In the genomic region with DNA sequence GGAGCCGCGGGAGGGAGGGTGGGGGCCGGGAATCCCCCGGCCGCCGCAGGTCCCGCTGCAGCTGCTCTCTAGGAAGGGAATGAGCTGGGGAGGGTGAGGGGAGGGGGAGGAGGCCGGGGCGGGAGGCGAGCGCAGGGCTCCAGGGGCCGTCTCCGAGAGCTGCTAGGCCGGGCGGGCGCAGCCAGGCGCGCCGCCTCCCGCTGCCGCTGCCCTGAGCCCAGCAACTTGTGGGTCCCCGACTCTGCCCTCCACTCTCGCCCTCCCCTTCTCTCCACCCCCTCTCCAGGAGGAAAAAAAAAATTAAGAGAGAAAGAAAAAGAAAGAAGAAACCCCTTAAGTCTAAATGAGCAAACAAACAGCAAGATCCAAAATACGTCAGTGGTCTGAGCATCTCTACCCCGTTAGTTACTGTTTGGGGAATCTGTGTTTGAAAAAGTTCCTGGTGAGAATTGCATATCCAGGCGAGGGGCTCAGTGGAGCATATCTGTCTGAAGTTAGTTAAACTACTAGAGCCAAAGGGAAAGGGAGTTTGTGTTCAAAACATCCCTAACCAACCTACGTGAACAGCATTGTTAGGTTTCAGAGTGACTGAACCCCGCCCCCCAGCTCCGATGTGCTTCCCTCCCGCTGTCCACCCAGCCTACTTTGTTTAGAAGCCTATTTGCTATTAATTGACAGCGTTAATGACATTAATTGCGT, we compare ENCODE assay signal across 8 mouse cellular contexts. TPM values are rescaled to one million over a fixed set of nuclear protein-coding genes. Genes with fewer than 3 reads are reported as not detected.
DNase-seq lines count a peak whose midpoint lies in the region; ATAC-seq and TF ChIP-seq lines count a peak whose summit lies in the region.

No protein-coding gene starts in this region.

- peak overlapping the region; percentile 94; the same call in 1 of the 2 replicates for H3K27ac ChIP-seq in embryonic facial prominence, embryonic 14.5 days (replicated peaks; ENCODE audit: low read depth, low read length)
- peak overlapping the region; percentile 92 for H3K27ac ChIP-seq in hindbrain, embryonic 15.5 days (replicated peaks)
- H3K27ac ChIP-seq in limb, embryonic 14.5 days (replicated peaks; ENCODE audit: low read depth, low read length), result peak overlapping the region; percentile 98

- H3K36me3 ChIP-seq in embryonic facial prominence, embryonic 14.5 days (ENCODE audit: control insufficient read depth, insufficient read depth, low read length), result no peaks in the 10 kb centered on the region
- no peaks in the 10 kb centered on the region for H3K36me3 ChIP-seq in hindbrain, embryonic 15.5 days
- no peaks in the 10 kb centered on the region for H3K36me3 ChIP-seq in limb, embryonic 14.5 days (ENCODE audit: control insufficient read depth, insufficient read depth, low read length)

- H3K9ac ChIP-seq in embryonic facial prominence, embryonic 14.5 days (ENCODE audit: low read depth, low read length), result peak overlapping the region; percentile 92
- peak overlapping the region; percentile 93 for H3K9ac ChIP-seq in hindbrain, embryonic 15.5 days
- H3K9ac ChIP-seq in limb, embryonic 14.5 days (ENCODE audit: low read depth, low read length, severe bottlenecking), result peak overlapping the region; percentile 98

- no peak for TF ChIP-seq POLR2A in limb, embryonic 14.5 days (IDR thresholded peaks at IDR 0.05; ENCODE audit: borderline replicate concordance, extremely low read depth, insufficient read depth, insufficient read length)

- DNase-seq in cerebellum, adult 11 months, result peak; percentile 12
- peak; percentile 67 for DNase-seq in NIH3T3 (ENCODE audit: low read depth)
- peak; percentile 83 for DNase-seq in embryonic facial prominence, embryonic 14.5 days (ENCODE audit: low spot score)
- DNase-seq in limb, embryonic 14.5 days (ENCODE audit: low spot score), result peak; percentile 69
- DNase-seq in retina, embryonic 14.5 days (ENCODE audit: low spot score), result peak; percentile 82

- WGBS in embryonic facial prominence, embryonic 14.5 days, result under 1% methylated on average over 17 of the region's 32 CpGs
- WGBS in hindbrain, embryonic 15.5 days, result under 1% methylated on average over 27 of the region's 32 CpGs
- 1% methylated on average over 29 of the region's 32 CpGs for WGBS in limb, embryonic 14.5 days

- peak overlapping the region; percentile 88 for H3K4me2 ChIP-seq in embryonic facial prominence, embryonic 14.5 days (ENCODE audit: low read depth, low read length)
- H3K4me2 ChIP-seq in hindbrain, embryonic 15.5 days, result peak overlapping the region; percentile 80
- peak overlapping the region; percentile 71 for H3K4me2 ChIP-seq in limb, embryonic 14.5 days (replicated peaks; ENCODE audit: low read depth, low read length, severe bottlenecking)

- H3K27me3 ChIP-seq in embryonic facial prominence, embryonic 14.5 days (replicated peaks; ENCODE audit: control insufficient read depth, insufficient read depth, low read length), result peaks cover 53% of the 10 kb centered on the region
- H3K27me3 ChIP-seq in hindbrain, embryonic 15.5 days, result no peaks in the 10 kb centered on the region
- H3K27me3 ChIP-seq in limb, embryonic 14.5 days (ENCODE audit: control insufficient read depth, insufficient read depth, low read length), result peaks cover 16% of the 10 kb centered on the region

- peak overlapping the region; percentile 80 for H3K4me3 ChIP-seq in embryonic facial prominence, embryonic 14.5 days (ENCODE audit: low read depth, low read length)
- H3K4me3 ChIP-seq in hindbrain, embryonic 15.5 days, result peak overlapping the region; percentile 75
- H3K4me3 ChIP-seq in limb, embryonic 14.5 days (replicated peaks; ENCODE audit: low read length), result peak overlapping the region; percentile 72

- ATAC-seq in cerebellum, adult (ENCODE audit: insufficient number of reproducible peaks, low FRiP score, low TSS enrichment), result no peak
- peak; percentile 76 for ATAC-seq in embryonic facial prominence, embryonic 14.5 days (ENCODE audit: low read depth)
- peak; percentile 50; the same call in 1 of the 2 replicates for ATAC-seq in hindbrain, embryonic 15.5 days (ENCODE audit: low FRiP score, low read depth)
- peak; percentile 58 for ATAC-seq in limb, embryonic 14.5 days (ENCODE audit: low FRiP score, low read depth)
- ATAC-seq in activated CD4-positive, CD25-positive, alpha-beta regulatory T cell, adult 4 months, result no peak

- H3K4me1 ChIP-seq in embryonic facial prominence, embryonic 14.5 days (ENCODE audit: control insufficient read depth, insufficient read depth, low read length), result peaks cover 5% of the 10 kb centered on the region; the same call in 1 of the 2 replicates
- peaks cover 34% of the 10 kb centered on the region for H3K4me1 ChIP-seq in hindbrain, embryonic 15.5 days (replicated peaks)
- H3K4me1 ChIP-seq in limb, embryonic 14.5 days (ENCODE audit: control insufficient read depth, insufficient read depth, low read length), result peaks cover 18% of the 10 kb centered on the region; the same call in 1 of the 2 replicates

- H3K9me3 ChIP-seq in embryonic facial prominence, embryonic 14.5 days (ENCODE audit: control insufficient read depth, low read length), result no peaks in the 10 kb centered on the region
- H3K9me3 ChIP-seq in hindbrain, embryonic 15.5 days, result no peaks in the 10 kb centered on the region
- H3K9me3 ChIP-seq in limb, embryonic 14.5 days (ENCODE audit: control insufficient read depth, low read length), result no peaks in the 10 kb centered on the region

RNA-seq across cellular contexts. Expression of gene Npas3, which starts 5.1 kb away (rescaled TPM):
- polyA plus RNA-seq in embryonic facial prominence, embryonic 14.5 days (2014; fragmentation: Nextera tagmentation; extraction: Ambion mirVana), result 4.4 and 4.7 TPM in 2 replicates
- polyA plus RNA-seq in hindbrain, embryonic 15.5 days (2015; fragmentation: Nextera tagmentation; extraction: Ambion mirVana), result 24.9 and 27.1 TPM in 2 replicates
- polyA plus RNA-seq in limb, embryonic 14.5 days (2012; rRNA removed), result 5.3 and 6.4 TPM in 2 replicates
- polyA plus RNA-seq in limb, embryonic 14.5 days (2014; fragmentation: Nextera tagmentation; extraction: Ambion mirVana), result 5.9 and 9.1 TPM in 2 replicates
- under 1 TPM in 1 of 2 experiments, not detected in 1; 0.05 TPM for polyA plus RNA-seq in activated CD4-positive, CD25-positive, alpha-beta regulatory T cell, adult 4 months (2017; shearing (Covaris generic))

Comparison
In these comparisons a context has a peak if more than half of its experiments do, and no peak if none do; other contexts are left out.
1. DNase-seq: peak in every context shown above with its lines; median percentile 83 in embryonic facial prominence, embryonic 14.5 days; 82 in retina, embryonic 14.5 days; 69 in limb, embryonic 14.5 days; 67 in NIH3T3; 12 in cerebellum, adult 11 months.
2. ATAC-seq: peak in embryonic facial prominence, embryonic 14.5 days (single experiment), hindbrain, embryonic 15.5 days (single experiment) and limb, embryonic 14.5 days (single experiment); none in cerebellum, adult (single experiment) and activated CD4-positive, CD25-positive, alpha-beta regulatory T cell, adult 4 months (single experiment).
3. Peak in every context shown above with its lines, with median percentiles within 50 percentile points of each other: H3K27ac ChIP-seq, H3K4me2 ChIP-seq, H3K4me3 ChIP-seq and H3K9ac ChIP-seq.